Mouse (Mus musculus) heart, embryonic 16.5 days (tissue): Measurements from ENCODE around the gene Phf21b. TPM values are rescaled to one million over a fixed set of nuclear protein-coding genes. Genes with fewer than 3 reads are reported as not detected.
A peak's percentile ranks its signal among the peaks of the same experiment; 100 is the strongest.
"Not testable (repeated sequence)": the region's sequence is repeated elsewhere in the genome, so short reads cannot be mapped to it uniquely, and the experiment has no call there.

Experiments
- ATAC-seq: fragments of 200-750 bp; cut with Nextera tagmentation; replicated peaks from 2 replicates; pipeline ENCODE4 v1.8.0; 2017; ENCODE audit warnings: moderate number of reproducible peaks; ENCODE audit not compliant: insufficient read depth, low FRiP score; ENCODE audit errors: extremely low read depth
- H3K27ac ChIP-seq: fragments of 300-500 bp; sonication (generic); 2 replicates; pipeline ENCODE4 v1.5.1; 2014; ENCODE audit warnings: mild to moderate bottlenecking, low read length, control low read depth, moderate library complexity
- H3K27me3 ChIP-seq: fragments of 300-500 bp; sonication (generic); 2 replicates; pipeline ENCODE4 v1.6.1; 2014; ENCODE audit warnings: low read length, mixed read lengths; ENCODE audit not compliant: control insufficient read depth, insufficient read depth
- H3K36me3 ChIP-seq: fragments of 300-500 bp; sonication (generic); 2 replicates; pipeline ENCODE4 v1.6.1; 2014; ENCODE audit not compliant: control insufficient read depth, insufficient read depth
- H3K4me1 ChIP-seq: fragments of 300-500 bp; sonication (generic); 2 replicates; pipeline ENCODE4 v1.6.1; 2014; ENCODE audit warnings: low read length, mixed read lengths; ENCODE audit not compliant: control insufficient read depth, insufficient read depth
- H3K4me2 ChIP-seq: fragments of 300-500 bp; sonication (generic); 2 replicates; pipeline ENCODE4 v1.6.1; 2014; ENCODE audit warnings: low read depth, mild to moderate bottlenecking, control low read depth, low read length
- H3K4me3 ChIP-seq: fragments of 300-500 bp; sonication (generic); 2 replicates; pipeline ENCODE4 v1.5.1; 2014; ENCODE audit warnings: mild to moderate bottlenecking, control low read depth, low read length
- H3K9ac ChIP-seq: fragments of 300-500 bp; sonication (generic); 2 replicates; pipeline ENCODE4 v1.6.1; 2014; ENCODE audit warnings: low read length, control low read depth
- H3K9me3 ChIP-seq: fragments of 300-500 bp; sonication (generic); replicated peaks from 2 replicates; pipeline ENCODE4 v1.6.1; 2016; ENCODE audit warnings: low read length; ENCODE audit not compliant: control insufficient read depth
- WGBS: fragments of 180-500 bp; shearing (Covaris S2); extraction: QIAGEN DNeasy Blood & Tissue Kit; methylation state at CpG from one replicate; pipeline ENCODE4 v1.1.7; 2014; 5-methylcytosine and 5-hydroxymethylcytosine counted together
- polyA plus RNA-seq: library from polyadenylated mRNA; unstranded; fragments of >200 nt; fragmentation: Nextera tagmentation; extraction: Ambion mirVana; gene quantifications from 2 replicates; pipeline ENCODE4 v1.2.1, GENCODE M21; 2015

Gene Phf21b
- polyA plus RNA-seq = 0.05 and 0.55 TPM in 2 replicates

- peak; percentile 80 for ATAC-seq
- Histone ChIP-seq H3K27me3 (peaks cover 13% of the 10 kb centered on the region), H3K4me2 (peak within 1 kb of the TSS; percentile 99), H3K4me1 (peaks cover 27% of the 10 kb centered on the region), H3K9me3 (no peaks in the 10 kb centered on the region), H3K27ac (no peak within 1 kb of the TSS), H3K9ac (peak within 1 kb of the TSS; percentile 74), H3K36me3 (no peaks in the 10 kb centered on the region), H3K4me3 (peak within 1 kb of the TSS; percentile 74)
- under 1% methylated on average over 70 of the region's 76 CpGs for WGBS
Measured at GRCm38 (mm10) chr15:84856006-84856995, at the start of gene Phf21b. Gene Phf21b, minus strand, starts transcription at chr15:84856049.

GRCm38 (mm10) chr15:84903843-84904385, 48.1 kb upstream of the Phf21b start:
- H3K4me1 ChIP-seq = no peaks in the 10 kb centered on the region

GRCm38 (mm10) chr15:84898077-84898476, 42.2 kb upstream of the Phf21b start:
- 18% methylated on average over 7 of the region's 7 CpGs for WGBS
- H3K9ac ChIP-seq = no peak overlapping the region
- no peaks in the 10 kb centered on the region; the same call in 1 of the 2 replicates for H3K27me3 ChIP-seq
- peak; percentile 58; the same call in 1 of the 2 replicates for ATAC-seq
- H3K9me3 ChIP-seq = no peaks in the 10 kb centered on the region
- no peaks in the 10 kb centered on the region for H3K36me3 ChIP-seq
- no peak overlapping the region for H3K4me3 ChIP-seq
- H3K4me1 ChIP-seq = peaks cover 8% of the 10 kb centered on the region
- peak overlapping the region; percentile 19; the same call in 1 of the 2 replicates for H3K4me2 ChIP-seq
- peak overlapping the region; percentile 9; the same call in 1 of the 2 replicates for H3K27ac ChIP-seq

More at GRCm38 (mm10) chr15:84903843-84904385, 48.1 kb upstream of the Phf21b start:
- no peak overlapping the region for H3K27ac ChIP-seq
- H3K9ac ChIP-seq = no peak overlapping the region
- ATAC-seq = no peak
- no peak overlapping the region for H3K4me3 ChIP-seq
- no peaks in the 10 kb centered on the region; the same call in 1 of the 2 replicates for H3K27me3 ChIP-seq
- 69% methylated on average over 7 of the region's 7 CpGs for WGBS
- H3K4me2 ChIP-seq = no peak overlapping the region
- no peaks in the 10 kb centered on the region for H3K9me3 ChIP-seq
- H3K36me3 ChIP-seq = no peaks in the 10 kb centered on the region

- no peak for ATAC-seq
- WGBS = 52% methylated on average over 1 of the region's 1 CpGs
- no peaks in the 10 kb centered on the region for H3K36me3 ChIP-seq
- no peaks in the 10 kb centered on the region for H3K9me3 ChIP-seq
- H3K4me1 ChIP-seq = peaks cover 8% of the 10 kb centered on the region
- no peak overlapping the region for H3K4me2 ChIP-seq
- no peak overlapping the region for H3K27ac ChIP-seq
- H3K4me3 ChIP-seq = no peak overlapping the region
- H3K27me3 ChIP-seq = no peaks in the 10 kb centered on the region; the same call in 1 of the 2 replicates
- no peak overlapping the region for H3K9ac ChIP-seq
Measured at GRCm38 (mm10) chr15:84896664-84897063, 40.8 kb upstream of the Phf21b start.

GRCm38 (mm10) chr15:84896216-84896615, 40.4 kb upstream of the Phf21b start:
- H3K9me3 ChIP-seq, H3K27ac ChIP-seq, H3K4me2 ChIP-seq, H3K4me1 ChIP-seq, H3K9ac ChIP-seq, H3K4me3 ChIP-seq, H3K36me3 ChIP-seq, H3K27me3 ChIP-seq, ATAC-seq: not testable (repeated sequence)
- WGBS = 73% methylated on average over 10 of the region's 10 CpGs

GRCm38 (mm10) chr15:84891658-84892057, 35.8 kb upstream of the Phf21b start:
- Histone ChIP-seq H3K9ac (no peak overlapping the region), H3K4me1 (no peaks in the 10 kb centered on the region), H3K4me2 (no peak overlapping the region), H3K27ac (no peak overlapping the region), H3K36me3 (no peaks in the 10 kb centered on the region), H3K9me3 (no peaks in the 10 kb centered on the region), H3K27me3 (no peaks in the 10 kb centered on the region), H3K4me3 (no peak overlapping the region)
- no peak for ATAC-seq
- 1% methylated on average over 3 of the region's 3 CpGs for WGBS

- 48% methylated on average over 3 of the region's 3 CpGs for WGBS
- H3K4me3 ChIP-seq = no peak overlapping the region
- H3K4me2 ChIP-seq = no peak overlapping the region
- no peak for ATAC-seq
- H3K36me3 ChIP-seq = no peaks in the 10 kb centered on the region
- H3K27ac ChIP-seq = no peak overlapping the region
- H3K9ac ChIP-seq = no peak overlapping the region
- H3K4me1 ChIP-seq = no peaks in the 10 kb centered on the region
- no peaks in the 10 kb centered on the region for H3K9me3 ChIP-seq
- no peaks in the 10 kb centered on the region for H3K27me3 ChIP-seq
Measured at GRCm38 (mm10) chr15:84891246-84891645, 35.4 kb upstream of the Phf21b start.

- Histone ChIP-seq H3K4me1 (no peaks in the 10 kb centered on the region), H3K27me3 (no peaks in the 10 kb centered on the region), H3K9ac (no peak overlapping the region), H3K9me3 (no peaks in the 10 kb centered on the region), H3K36me3 (no peaks in the 10 kb centered on the region), H3K4me2 (no peak overlapping the region), H3K27ac (no peak overlapping the region), H3K4me3 (no peak overlapping the region)
- no peak for ATAC-seq
- WGBS = 61% methylated on average over 12 of the region's 12 CpGs
Measured at GRCm38 (mm10) chr15:84888066-84888465, 32.2 kb upstream of the Phf21b start.
